Mouse (Mus musculus): ENCODE data around the gene Cacnb4.

DNA sequence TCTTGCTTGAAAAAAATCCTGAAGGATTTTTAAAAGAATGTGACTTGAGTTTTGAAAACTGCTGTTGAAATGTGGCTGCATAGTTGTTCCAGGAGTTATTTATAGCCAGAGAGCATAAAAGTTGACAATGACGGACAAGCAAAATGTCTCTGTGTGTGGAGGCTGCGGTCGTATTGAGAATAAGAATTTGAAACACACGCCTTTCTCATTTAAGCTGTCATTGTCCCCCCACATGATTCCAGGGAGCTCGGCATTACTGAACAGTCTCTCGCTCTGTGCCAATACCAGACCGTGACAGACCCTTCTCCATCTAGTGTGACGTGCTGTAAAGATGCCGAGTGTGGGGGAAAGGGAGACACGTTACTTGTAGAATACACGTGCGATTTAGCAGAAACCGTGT lies 183.8 kb downstream of the Cacnb4 start:
- no peak for TF ChIP-seq CTCF (IDR thresholded peaks at IDR 0.05)
- TF ChIP-seq EP300 (IDR thresholded peaks at IDR 0.05; ENCODE audit: insufficient read depth, low read depth, low read length): no peak

Measured in heart, adult 2 months (tissue).